9 mouse cellular contexts compared by ENCODE assay signal in genomic region chr4:109729281-109729680, GRCm38 (mm10). TPM values are rescaled to one million over a fixed set of nuclear protein-coding genes. Genes with fewer than 3 reads are reported as not detected.
DNase-seq lines count a peak whose midpoint lies in the region; ATAC-seq lines count a peak whose summit lies in the region.
"Had no signal": no experiment of that assay in that cellular context is flagged by ENCODE, and none has a peak within 500 bp of the region (broad histone marks: within the 10 kb centered on the region; RNA-seq: fewer than 3 reads in every experiment).

No protein-coding gene starts in this region.

- WGBS in forebrain, embryonic 14.5 days = 3% methylated on average over 2 of the region's 2 CpGs
- 14% methylated on average over 2 of the region's 2 CpGs for WGBS in forebrain, embryonic 15.5 days

- H3K27ac ChIP-seq in forebrain, embryonic 14.5 days (ENCODE audit: low read depth, low read length) = no peak overlapping the region
- H3K27ac ChIP-seq in forebrain, embryonic 15.5 days (replicated peaks) = no peak overlapping the region
- H3K27ac ChIP-seq: hindbrain, embryonic 15.5 days had no signal

- no peaks in the 10 kb centered on the region for H3K4me1 ChIP-seq in forebrain, embryonic 14.5 days (ENCODE audit: control insufficient read depth, insufficient read depth, low read length)
- no peaks in the 10 kb centered on the region for H3K4me1 ChIP-seq in forebrain, embryonic 15.5 days
- H3K4me1 ChIP-seq: hindbrain, embryonic 15.5 days had no signal

- no peak overlapping the region for H3K4me3 ChIP-seq in forebrain, embryonic 14.5 days (ENCODE audit: low read depth, low read length)
- no peak overlapping the region for H3K4me3 ChIP-seq in forebrain, embryonic 15.5 days
- H3K4me3 ChIP-seq: hindbrain, embryonic 15.5 days had no signal

- intact Hi-C loops in left cerebral cortex, postnatal 25 days (cut with DNase I) = loop anchor here (2.0 to 5.0 kb wide), 2 partner anchors 152 to 292 kb away; no protein-coding TSS in a partner anchor
- intact Hi-C loops in left cerebral cortex, postnatal 36 days (cut with DNase I) = no loop called here

- ATAC-seq in forebrain, embryonic 14.5 days = no peak
- no peak for ATAC-seq in forebrain, embryonic 15.5 days (replicated peaks)
- ATAC-seq in erythroid progenitor cell, adult 5-6 weeks (replicated peaks; ENCODE audit: low FRiP score, poor library complexity, severe bottlenecking) = no peak; the same call in 1 of the 2 replicates

- H3K9ac ChIP-seq in forebrain, embryonic 14.5 days (ENCODE audit: low read length) = no peak overlapping the region
- no peak overlapping the region for H3K9ac ChIP-seq in forebrain, embryonic 15.5 days (replicated peaks)
- H3K9ac ChIP-seq: hindbrain, embryonic 15.5 days had no signal

- no peaks in the 10 kb centered on the region for H3K36me3 ChIP-seq in forebrain, embryonic 14.5 days (ENCODE audit: control insufficient read depth, insufficient read depth, low read length)
- no peaks in the 10 kb centered on the region for H3K36me3 ChIP-seq in forebrain, embryonic 15.5 days
- H3K36me3 ChIP-seq: hindbrain, embryonic 15.5 days had no signal

- no peaks in the 10 kb centered on the region for H3K9me3 ChIP-seq in forebrain, embryonic 14.5 days (replicated peaks; ENCODE audit: control insufficient read depth, low read length)
- H3K9me3 ChIP-seq in forebrain, embryonic 15.5 days = no peaks in the 10 kb centered on the region
- H3K9me3 ChIP-seq: hindbrain, embryonic 15.5 days had no signal

- H3K4me2 ChIP-seq in forebrain, embryonic 14.5 days (ENCODE audit: low read length) = no peak overlapping the region
- H3K4me2 ChIP-seq in forebrain, embryonic 15.5 days (replicated peaks) = no peak overlapping the region
- H3K4me2 ChIP-seq: hindbrain, embryonic 15.5 days had no signal

- DNase-seq in forebrain, embryonic 14.5 days (ENCODE audit: low spot score) = peak; percentile 77
- DNase-seq in left cerebral cortex, postnatal 25 days (ENCODE audit: low spot score in 2 of 2) = peak; percentile 15 to 28
- no peak for DNase-seq in left cerebral cortex, postnatal 36 days (ENCODE audit: low spot score in 2 of 2)
- peak; percentile 49 for DNase-seq in MN1 (ENCODE audit: low spot score)
- peak; percentile 49 for DNase-seq in hindlimb bud, embryonic 11.5 days (ENCODE audit: extremely low spot score, low read depth, low spot score)
- peak; percentile 64 for DNase-seq in retina, postnatal 1 day

- no peaks in the 10 kb centered on the region for H3K27me3 ChIP-seq in forebrain, embryonic 14.5 days (replicated peaks; ENCODE audit: control insufficient read depth, insufficient read depth, low read length)
- no peaks in the 10 kb centered on the region for H3K27me3 ChIP-seq in forebrain, embryonic 15.5 days
- H3K27me3 ChIP-seq: hindbrain, embryonic 15.5 days had no signal

RNA-seq across cellular contexts. Expression of gene Faf1, which starts 52.9 kb away (rescaled TPM):
- 33.9 and 34.8 TPM in 2 replicates for polyA plus RNA-seq in forebrain, embryonic 14.5 days (2014; fragmentation: Nextera tagmentation; extraction: Ambion mirVana)
- polyA plus RNA-seq in forebrain, embryonic 15.5 days (2015; fragmentation: Nextera tagmentation; extraction: Ambion mirVana) = 29.0 and 31.3 TPM in 2 replicates
- 10 to 100 TPM; 22.2 to 22.6 TPM for total RNA-seq in left cerebral cortex, postnatal 25 days (2021)
- 10 to 100 TPM; 23.1 to 23.7 TPM for total RNA-seq in left cerebral cortex, postnatal 36 days (2021)
- 50.8 and 68.3 TPM in 2 replicates for total RNA-seq in erythroid progenitor cell, adult 5-6 weeks (2015; ENCODE audit: low replicate concordance)
- 78.3 and 105 TPM in 2 replicates for total RNA-seq in erythroid progenitor cell, adult 5-6 weeks (2017; ENCODE audit: low replicate concordance)

Comparison
In these comparisons a context has a peak if more than half of its experiments do, and no peak if none do; other contexts are left out.
1. DNase-seq: peak in forebrain, embryonic 14.5 days (single experiment), left cerebral cortex, postnatal 25 days (2 of 2), MN1 (single experiment), hindlimb bud, embryonic 11.5 days (single experiment) and retina, postnatal 1 day (single experiment); none in left cerebral cortex, postnatal 36 days (0 of 2).